Mouse (Mus musculus) testis, postnatal 14 days (tissue): ENCODE data around the gene Gfap.
A peak's percentile ranks its signal among the peaks of the same experiment; 100 is the strongest.

Experiments
- DNase-seq: peaks from one replicate; pipeline ENCODE4 v3.0.0; 2021; ENCODE audit warnings: low spot score

Gene Gfap

DNA sequence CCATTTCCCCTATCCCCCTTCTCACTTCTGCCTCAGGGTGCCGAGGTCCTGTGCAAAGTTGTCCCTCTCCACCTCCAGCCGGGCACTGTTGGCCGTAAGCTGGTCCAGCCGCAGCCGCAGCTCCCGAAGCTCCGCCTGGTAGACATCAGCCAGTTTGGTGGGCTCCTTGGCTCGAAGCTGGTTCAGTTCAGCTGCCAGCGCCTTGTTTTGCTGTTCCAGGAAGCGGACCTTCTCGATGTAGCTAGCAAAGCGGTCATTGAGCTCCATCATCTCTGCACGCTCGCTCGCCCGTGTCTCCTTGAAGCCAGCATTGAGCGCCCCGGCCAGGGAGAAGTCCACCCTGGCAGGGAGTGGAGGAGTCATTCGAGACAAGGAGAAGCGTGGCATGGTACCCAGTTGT lies 4.1 kb downstream of the Gfap start:
- DNase-seq, result no peak

DNA sequence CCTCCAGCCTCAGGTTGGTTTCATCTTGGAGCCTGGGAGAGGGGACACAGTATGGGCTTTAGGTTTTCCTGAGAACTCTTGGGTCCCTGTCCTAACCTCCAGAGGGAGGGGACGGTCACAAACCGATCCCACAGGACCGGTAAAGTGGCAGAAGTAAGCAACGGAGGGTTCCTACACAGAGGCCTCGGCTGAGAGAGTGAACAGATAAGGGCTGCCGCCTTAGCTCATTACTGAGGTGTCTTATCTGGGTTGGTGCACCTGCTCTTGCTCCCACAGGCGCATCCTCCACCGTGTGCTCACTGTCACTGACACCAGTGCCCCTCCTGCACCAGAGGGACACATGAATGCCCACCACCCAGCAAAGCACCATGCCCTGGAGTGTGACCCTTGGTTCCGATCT lies 4.9 kb downstream of the Gfap start:
- no peak for DNase-seq

DNA sequence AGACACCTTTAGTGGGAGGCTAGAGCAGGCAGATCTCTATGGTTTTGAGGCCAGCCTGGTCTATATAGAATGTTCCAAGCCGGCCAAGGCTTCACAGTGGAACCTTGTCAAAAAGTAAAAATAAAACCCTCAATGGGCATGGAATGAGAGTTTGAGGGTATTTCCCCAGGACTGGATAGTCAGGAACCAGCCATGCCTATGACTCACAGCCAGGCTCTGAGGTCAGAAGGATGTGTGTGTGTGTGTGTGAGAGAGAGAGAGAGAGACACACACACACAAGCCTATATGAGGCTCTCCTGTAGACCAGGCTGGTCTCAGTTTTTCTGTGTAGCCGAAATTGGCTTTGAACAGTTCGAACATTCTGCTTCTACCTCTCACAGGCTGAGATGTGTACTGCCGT lies 6.0 kb downstream of the Gfap start:
- DNase-seq, result no peak

DNA sequence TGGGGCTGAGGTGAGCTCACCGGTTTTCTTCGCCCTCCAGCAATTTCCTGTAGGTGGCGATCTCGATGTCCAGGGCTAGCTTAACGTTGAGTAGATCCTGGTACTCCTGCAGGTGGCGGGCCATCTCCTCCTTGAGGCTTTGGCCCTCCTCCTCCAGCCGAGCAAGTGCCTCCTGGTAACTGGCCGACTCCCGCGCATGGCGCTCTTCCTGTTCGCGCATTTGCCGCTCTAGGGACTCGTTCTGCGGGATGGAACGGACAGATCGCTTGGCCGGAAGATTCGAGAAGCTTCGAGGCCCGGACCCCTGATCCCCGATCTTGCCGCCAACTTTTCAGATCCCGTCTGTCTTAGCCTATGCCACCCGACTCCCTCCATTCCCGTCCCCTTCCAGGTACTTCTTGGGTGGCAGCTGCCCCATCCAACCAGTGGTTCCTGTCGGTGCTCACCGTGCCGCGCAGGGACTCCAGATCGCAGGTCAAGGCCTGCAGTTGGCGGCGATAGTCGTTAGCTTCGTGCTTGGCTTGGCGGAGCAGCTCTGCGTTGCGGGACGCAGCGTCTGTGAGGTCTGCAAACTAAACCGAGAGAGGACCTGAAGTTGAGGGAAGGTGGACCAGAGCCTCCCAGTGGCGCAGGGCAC lies 7.6 kb downstream of the Gfap start:
- peak; percentile 78 for DNase-seq

DNA sequence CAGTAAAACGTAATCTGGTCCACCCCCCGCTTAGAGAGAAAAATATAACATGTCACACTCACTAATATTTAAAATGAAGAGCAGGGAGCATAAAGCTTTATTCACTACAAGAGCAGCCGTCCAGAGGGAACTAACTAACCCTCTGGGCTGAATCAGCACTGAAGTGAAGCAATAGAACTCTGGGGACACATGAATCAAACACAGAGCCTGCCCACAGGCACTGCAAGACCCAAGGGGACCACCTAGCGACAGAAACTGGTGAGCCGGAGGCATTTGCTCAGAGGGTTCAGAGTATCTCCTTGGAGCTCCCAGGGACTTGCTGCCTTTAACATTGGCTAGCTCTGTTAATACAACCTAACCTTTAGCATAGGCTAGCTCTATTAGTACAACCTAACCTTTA lies 10.6 kb downstream of the Gfap start:
- DNase-seq, result no peak

DNA sequence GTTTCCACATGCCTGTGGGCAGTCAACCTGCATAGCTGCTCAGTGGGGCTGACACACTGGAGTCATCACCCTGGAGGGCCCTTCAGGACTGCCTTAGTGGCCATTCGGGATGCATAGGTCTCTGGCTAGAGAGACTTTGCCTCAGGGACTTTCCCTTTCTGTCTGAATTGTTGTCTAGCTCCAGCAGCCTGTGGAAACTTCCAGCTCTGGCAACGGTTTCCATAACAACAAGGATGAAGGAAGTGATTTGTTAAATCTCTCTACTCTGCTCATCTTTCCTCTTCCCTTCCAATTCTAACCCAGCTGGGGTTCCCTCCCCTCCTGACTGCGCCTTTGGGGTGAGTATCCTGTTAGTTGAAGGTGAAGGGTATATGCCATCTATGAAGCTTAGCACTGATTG lies 12.6 kb downstream of the Gfap start:
- no peak for DNase-seq

DNA sequence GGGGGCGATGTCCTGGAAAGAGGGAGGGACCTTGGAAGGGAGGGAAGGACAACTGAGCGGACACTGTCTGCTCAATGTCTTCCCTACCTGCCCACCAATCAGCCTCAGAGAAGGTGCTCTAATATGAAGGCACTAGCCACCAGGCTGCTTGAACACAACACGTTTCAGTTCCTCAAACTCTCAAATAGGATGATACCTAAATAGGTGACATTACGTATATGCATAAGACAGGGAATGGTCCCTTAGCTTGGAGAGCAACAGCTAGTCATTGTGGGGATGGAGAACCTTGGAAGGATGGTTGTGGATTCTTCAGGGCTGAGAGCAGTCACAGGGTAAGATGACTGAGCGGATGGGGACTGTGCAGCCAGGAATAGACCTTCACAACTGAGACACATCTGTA lies 13.3 kb downstream of the Gfap start:
- DNase-seq, result no peak

DNA sequence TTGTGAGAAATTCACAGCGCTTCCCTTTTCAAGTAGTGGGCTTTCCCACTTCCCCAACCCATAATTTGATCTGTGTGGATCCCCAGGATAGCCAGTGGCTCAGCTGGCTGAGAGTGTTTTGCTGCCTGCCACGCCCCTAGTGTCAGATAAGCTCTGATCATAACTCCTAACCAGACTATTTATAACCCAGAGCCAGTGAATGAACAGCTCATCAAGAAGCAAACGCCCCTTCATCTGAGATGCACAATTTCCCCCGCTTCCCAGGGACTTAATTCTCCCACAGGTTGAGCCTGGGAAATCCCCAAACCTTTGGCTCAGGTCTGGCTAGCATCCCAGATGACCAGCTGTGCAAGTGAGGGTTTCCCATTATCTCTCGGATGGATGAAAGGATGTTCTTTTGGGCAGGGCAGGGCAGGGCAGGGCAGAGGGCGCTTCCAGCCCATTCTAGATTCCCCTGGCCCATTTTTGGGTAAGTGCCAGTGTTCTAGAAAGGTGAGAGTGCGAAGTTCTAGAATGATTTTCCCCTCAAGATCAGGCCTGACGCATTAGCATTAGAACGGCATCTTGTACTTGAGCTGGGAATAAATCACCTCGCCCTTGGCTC lies 16.0 kb downstream of the Gfap start, which contains the start of gene Fam187a:
TSS of gene Fam187a (plus strand) at position 554 of the 604 bp plus-strand sequence.
- DNase-seq, result no peak

DNA sequence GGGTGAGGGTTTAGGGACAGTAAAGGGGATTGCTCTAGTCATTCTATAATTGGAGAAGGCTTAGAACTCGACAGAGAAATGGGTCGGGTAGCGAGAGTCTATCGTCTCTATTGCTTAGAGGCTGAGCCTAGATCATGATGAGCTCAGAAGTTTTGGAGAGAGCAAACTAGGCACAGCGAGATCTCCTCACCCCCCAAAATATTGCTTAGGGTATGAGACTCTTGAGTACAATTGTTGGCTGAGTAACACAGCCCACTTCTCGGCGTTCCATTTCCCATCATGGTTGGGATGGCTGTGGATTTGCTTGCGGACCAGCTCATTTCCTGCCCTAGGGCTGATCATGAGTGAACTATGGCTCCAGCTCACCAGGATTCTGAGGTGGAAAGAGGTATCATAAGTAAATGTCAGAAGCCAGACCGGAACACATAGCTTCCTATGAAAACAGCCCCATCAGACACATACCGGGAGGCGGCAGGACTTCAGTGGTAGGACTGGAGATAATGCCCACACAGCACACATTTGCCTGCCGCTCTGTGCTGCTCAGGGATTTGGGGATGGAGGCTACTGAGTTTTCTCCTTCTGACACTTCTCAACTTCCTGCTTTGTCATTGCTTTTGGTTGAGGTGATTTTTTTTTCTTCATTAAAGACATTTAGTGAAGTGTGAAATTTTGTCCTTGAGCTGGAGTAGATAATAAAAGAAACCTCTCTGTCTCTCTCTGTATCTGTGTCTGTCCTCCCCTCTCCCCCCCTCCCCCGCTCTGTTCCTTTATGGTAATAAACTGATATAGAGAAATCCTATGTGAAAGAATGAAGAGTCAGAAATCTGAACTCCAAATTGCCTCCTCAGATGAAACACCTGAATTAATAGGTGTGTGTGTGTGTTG lies 19.2 kb downstream of the Gfap start:
- no peak for DNase-seq

DNA sequence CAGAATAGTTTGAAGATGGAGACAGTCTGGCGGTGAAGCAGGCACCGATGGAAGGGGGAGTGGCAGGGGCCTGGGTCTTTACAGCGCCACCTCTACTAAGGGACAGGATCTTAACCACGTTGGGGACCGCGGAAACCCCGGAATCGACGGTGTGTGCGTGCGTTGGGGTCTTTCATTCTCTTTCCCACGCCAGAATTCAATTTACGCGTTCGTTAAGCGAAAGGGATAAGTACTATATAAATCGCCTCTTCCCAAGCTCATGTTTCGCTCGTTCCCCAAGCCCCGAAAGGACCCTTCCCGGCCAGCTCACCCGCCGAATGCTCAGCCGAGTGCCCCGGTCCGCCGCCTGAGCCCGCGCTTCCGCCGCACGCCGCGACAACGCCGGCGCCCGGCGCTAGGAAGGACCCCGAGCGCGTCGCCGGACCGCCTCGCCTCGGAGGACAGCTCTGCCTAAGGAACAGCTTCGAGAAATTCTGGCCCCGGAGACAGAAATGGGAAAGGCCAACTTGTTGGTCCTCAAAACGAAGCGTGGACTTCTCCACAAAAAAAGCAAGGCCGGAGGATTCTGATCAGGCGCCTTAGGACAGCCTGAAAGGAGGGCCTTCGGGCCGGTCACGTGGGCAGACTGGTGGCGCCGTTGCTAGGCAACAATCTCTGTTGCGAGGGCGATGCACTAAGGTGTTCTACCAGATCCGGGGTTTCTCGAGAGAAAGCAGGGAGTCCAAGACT lies 20.0 kb downstream of the Gfap start, which contains the start of the genes Eftud2 and Ccdc103:
TSS of gene Eftud2 (minus strand) at position 401 of the 729 bp plus-strand sequence.
TSS of gene Ccdc103 (plus strand) at position 620 of the 729 bp plus-strand sequence.
- DNase-seq, result peak; percentile 92

DNA sequence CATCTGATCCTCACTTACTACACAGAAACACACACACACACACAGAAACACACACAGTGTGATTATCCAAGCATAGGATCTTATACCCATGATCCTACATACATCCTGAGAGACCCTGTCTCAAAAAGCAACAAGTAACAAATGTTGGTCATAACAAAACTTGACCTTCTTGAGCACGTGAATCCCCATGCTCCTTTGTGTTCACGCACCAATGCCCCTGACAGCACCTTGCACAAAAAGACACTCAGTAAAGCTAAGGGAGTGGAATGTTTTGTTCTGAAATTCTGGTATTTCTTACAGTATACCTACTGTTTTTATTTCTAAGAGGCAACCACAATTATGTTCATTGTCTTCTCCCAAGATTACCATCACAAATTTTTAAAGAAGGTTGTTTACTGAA lies 21.2 kb downstream of the Gfap start:
- DNase-seq, result no peak

DNA sequence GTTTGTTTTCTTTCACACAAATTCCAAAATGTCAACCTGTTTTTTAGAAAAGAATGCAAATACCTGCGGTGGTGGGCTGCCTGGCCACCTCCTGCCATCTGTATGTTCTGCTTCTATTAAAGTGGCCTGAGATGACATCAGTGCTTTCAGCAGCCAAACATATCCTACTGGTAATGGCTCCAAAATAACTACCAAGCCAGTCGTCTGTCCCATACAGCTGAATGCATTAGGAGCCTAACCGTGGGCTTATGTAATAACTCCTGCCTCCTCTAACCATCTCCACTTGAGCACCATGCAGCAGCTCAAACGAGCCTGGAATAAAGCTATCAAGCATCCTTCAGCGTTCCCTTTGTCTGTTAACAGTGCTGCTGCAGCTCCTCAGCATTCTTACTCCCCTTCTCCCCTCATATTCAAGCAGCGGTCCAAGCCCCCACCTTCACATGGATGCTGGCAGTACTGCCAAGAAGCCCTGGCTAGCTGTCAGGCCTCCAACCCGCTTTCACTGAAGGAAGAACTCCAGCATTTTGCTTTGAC lies 25.8 kb downstream of the Gfap start:
- no peak for DNase-seq

DNA sequence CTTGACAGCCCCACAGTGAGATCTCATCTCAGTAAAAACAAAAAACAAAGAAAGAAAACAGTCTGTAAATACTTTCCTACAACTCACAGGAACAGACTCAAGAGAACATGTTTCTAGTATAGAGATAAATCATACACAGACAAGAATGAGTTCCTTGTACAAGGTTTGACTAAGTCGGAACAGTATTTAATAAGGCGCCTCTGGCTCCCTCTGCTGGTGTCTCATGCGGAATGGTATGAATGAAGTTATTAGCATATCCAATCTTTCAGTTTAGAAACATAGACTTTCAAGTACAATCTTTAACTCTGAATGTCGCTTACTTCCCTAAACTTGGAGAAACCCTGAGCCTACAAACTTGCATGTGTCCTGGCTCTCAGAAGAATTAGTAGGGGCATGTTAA lies 36.4 kb downstream of the Gfap start:
- DNase-seq, result no peak

DNA sequence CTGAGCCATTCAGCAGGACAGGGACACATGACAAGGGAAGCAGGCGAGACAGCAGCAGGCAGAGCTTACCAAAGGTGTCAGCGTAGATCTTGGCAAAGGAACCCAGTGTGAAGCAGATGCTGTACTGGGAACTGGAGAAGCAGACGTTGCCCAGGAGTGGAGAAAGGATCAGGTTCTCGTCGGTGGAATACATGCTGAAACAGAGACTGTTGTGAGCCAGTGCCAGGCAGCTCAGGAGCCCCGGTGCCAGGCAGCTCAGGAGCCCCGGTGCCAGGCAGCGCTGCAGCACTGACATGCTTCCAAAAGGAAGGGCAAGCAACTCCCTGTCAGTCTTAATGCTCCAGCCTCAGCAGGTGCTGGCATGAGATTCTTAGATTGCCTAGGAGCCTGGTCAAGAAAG lies 40.8 kb downstream of the Gfap start:
- DNase-seq, result no peak

DNA sequence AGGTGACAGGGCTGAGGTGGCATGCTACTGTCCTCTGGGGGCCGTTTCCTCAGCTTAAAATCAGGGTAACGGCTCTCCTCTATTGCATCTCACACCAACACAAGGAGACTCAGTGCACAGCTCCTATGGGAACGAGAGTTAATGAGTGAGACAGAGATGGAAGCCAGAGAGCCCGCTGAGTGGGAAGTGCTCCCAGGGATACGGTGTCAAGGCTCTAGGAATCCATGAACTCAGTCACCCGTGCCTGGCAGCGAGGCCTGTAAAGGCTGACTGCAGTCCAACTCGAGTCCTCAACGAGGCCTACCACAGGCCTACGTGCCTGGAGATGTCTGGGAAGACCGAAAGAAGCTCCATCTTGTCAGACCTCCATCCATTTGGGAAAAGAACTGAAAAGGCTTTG lies 41.8 kb downstream of the Gfap start:
- no peak for DNase-seq

DNA sequence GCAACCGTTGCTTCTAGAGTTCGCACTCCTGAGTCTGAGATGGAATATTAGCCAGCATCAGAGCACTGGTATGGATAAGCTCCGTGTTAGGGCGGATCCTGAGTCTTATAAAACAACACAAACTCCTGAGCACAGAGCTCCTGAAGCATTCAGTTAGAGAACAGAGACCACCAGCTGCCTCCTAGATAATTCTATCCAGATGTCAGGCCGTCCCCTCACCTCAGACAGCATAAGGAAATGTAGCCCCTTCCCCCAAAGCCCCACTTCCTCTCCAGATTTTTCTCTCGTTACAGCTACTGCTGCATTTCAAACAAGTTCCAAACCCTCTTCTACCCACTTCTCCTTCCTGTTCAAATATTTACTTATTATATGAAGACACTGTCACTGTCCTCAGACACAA lies 44.8 kb downstream of the Gfap start:
- DNase-seq, result no peak

DNA sequence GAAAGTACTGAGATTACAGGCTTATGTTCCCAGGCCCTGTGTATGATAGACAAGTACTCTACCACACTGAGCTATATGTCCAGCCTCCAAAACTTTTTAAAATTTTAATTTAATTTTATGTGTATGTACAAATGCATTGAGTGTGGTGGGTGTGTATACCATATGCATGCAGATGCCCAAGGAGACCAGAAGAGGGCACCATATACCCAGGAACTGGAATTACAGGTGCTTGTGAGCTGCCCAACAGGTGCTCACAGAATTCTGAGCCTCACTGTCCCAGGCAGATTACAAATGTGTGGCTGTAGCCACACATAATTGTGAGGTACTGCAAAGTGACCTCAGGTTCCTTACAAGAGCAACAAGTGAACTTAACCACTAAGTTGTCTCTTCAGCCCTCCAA lies 47.0 kb downstream of the Gfap start:
- no peak for DNase-seq

DNA sequence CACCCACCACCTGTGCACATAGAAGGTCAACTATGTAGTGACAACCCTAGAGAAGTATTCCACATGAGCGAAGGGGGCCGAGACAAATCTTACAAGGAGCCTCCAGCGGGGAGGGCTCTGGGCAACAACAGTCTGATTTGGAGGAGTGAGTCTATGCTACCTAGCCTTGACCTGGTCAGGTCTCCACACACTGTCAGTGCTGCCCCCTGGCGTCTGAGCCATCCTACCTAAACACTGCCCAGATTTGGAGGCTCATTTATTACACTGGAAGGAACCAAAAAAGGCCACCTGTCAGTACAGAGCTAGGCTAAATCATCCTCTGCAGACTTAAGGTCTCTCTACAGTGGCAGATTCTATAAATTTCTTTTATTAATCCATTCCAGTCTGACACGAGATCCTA lies 48.8 kb downstream of the Gfap start:
- DNase-seq, result no peak

DNA sequence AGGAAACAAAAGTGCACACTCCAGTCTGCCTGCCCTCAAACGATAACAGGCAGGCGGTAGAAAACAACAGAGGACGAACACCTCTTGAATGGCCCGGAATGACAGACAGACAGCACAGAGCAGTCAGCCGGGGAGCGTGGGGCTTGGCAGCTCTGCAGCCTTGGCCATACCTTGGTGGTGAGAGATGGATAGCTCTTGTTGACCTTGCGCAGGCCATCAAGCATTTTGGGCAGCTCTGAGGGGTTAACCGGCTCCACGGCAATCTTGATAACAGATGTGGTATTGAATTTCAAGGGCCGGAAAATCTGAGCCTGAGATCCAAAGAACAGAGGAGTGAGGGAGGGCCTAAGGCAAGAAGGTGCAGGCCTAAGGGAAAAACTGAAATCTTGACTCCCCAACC lies 54.8 kb downstream of the Gfap start:
- DNase-seq, result no peak

DNA sequence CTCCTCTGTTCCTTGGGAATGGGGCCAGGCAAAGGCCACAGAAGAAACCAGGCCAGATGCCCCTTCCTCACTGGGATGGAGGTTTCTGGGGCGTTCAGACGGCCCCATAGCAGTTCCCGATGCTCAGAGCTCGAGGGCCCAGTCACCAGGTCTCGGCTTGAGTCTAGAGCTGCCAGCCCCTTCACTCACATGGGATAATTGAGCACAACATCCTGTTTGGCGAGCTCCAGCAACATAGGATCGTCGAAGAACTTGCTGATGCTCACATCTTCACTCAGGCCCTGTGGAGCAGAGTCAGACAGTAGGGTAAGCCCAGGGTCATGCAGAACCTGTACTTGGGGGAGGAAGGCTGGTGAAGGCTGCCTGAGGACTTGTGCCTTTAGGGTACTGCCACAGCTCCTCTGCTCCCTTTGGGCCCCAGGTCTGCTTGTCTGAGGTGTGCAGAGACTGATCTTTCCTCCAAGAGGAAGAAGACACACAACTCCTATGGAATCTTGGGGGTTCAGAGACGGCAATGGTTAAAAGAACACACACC lies 62.0 kb downstream of the Gfap start:
- no peak for DNase-seq

DNA sequence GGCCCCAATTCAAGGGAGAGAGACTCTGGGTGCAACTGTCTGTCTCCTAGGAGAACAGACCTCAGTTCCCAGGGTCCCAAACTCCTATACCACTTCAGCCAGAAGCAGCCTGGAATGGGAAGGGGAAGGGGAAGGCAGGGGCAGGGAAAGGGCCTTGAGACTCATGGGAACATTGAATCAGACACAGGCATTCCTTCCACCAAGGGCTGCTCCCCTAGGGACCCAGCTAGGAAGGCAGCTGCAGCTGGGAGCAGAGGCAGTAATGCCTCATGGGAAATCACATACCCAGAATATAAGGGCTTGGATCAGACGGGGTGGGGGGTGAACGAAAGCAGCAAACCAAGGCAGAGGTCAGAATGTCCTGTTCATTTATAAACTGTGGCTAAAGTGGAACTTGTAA lies 62.6 kb downstream of the Gfap start:
- DNase-seq, result no peak

DNA sequence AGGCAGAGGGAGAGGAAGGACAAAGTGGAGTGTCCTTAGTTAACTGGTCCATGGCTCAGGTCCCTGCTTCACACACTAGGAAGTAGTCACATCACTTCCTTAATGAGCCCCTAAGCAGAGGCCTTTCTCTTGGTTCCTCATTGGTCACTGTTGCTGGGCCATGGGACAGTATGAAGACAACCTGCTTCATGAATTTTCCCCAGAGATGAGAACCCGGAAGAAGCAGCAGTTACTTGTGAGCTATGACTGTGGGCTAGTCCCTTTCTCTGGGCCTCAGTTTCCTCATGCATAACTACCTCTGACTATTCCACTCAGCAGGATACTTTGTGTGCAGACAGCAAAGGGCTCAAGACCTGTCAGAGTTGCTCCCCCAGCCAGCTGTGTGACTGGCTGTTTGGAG lies 63.3 kb downstream of the Gfap start:
- DNase-seq, result no peak
